In the genomic region with DNA sequence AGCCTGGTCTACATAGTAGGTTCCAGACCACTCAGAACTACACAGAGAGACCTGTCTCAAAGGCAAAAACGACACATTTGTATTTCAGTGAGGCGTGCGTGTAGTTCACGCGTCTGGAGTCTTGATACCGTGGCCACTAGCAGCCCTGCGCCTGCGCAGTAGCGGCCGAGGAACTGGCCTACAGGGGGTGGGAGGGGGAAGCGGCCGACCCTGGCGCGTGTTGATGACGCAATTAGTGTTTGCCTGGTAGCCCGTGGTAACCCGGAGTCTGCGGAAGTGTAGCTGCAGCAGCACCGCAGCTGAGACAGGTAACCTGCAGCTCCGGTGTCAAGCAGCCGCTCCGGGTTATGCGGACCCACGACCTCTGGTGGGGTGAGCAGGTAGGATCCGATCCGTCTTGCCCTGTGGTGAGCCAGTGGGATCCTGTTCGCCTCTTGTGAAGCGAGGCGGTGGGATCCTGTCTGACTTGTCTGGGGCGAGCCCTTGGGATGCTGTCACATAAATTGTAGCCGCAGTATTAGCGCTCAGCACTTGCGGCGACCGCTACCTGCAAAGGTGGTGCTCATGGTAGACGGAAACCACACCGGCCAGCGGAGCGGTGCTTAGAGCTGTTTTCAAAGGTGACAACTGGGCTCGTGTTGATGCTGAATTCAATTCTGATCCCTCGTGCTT, we compare ENCODE assay signal across 8 mouse cellular contexts. TPM values are rescaled to one million over a fixed set of nuclear protein-coding genes. Genes with fewer than 3 reads are reported as not detected.
A peak's percentile ranks its signal among the peaks of the same experiment; 100 is the strongest.
DNase-seq lines count a peak whose midpoint lies in the region; ATAC-seq and TF ChIP-seq lines count a peak whose summit lies in the region.

TSS of gene 2010111I01Rik (plus strand) at position 254 of the 672 bp plus-strand sequence.

- peak; percentile 94 for ATAC-seq in forebrain, embryonic 15.5 days (replicated peaks)
- ATAC-seq in neutrophil, adult 5-6 weeks (ENCODE audit: extremely low read depth, insufficient number of reproducible peaks, low FRiP score, poor library complexity, severe bottlenecking), result peak; percentile 99

- in situ Hi-C loops in ES-E14 (cut with MboI; ENCODE audit: low sequenced_read_pairs in 2 of 2, unreplicated experiment in 2 of 2), result no loop called here

- peak within 1 kb of the TSS; percentile 66 to 76 for H3K4me3 ChIP-seq in ES-E14 (ENCODE audit: insufficient read depth in 1 of 2, low read depth in 1 of 2, low read length in 2 of 2, poor library complexity in 1 of 2, severe bottlenecking in 1 of 2)
- peak within 1 kb of the TSS; percentile 86 for H3K4me3 ChIP-seq in forebrain, embryonic 15.5 days
- H3K4me3 ChIP-seq in lung, adult 2 months (replicated peaks; ENCODE audit: extremely low read depth, low read depth, low read length), result peak within 1 kb of the TSS; percentile 95

- H3K9ac ChIP-seq in ES-E14 (ENCODE audit: insufficient read depth, low read depth, low read length, poor library complexity, severe bottlenecking), result peak within 1 kb of the TSS; percentile 64
- H3K9ac ChIP-seq in forebrain, embryonic 15.5 days (replicated peaks), result peak within 1 kb of the TSS; percentile 58

- peak within 1 kb of the TSS; percentile 79 for H3K4me2 ChIP-seq in forebrain, embryonic 15.5 days (replicated peaks)

- peak; percentile 95 for DNase-seq in ES-E14 (ENCODE audit: low read depth, low spot score)
- peak; percentile 95 for DNase-seq in cerebellum, adult 11-12 months
- peak; percentile 88 for DNase-seq in heart, postnatal 25 days (ENCODE audit: low spot score)
- DNase-seq in layer of hippocampus, adult 18-20 months (ENCODE audit: low spot score in 2 of 2), result peak; percentile 93 to 99
- DNase-seq in lung, adult 2 months, result peak; percentile 95
- DNase-seq in thymus, adult 18-20 months, result peak; percentile 95

- no peak for TF ChIP-seq CTCF in lung, adult 2 months (IDR thresholded peaks at IDR 0.05; ENCODE audit: insufficient read depth, low read length)

- no peaks in the 10 kb centered on the region for H3K27me3 ChIP-seq in forebrain, embryonic 15.5 days

- no peaks in the 10 kb centered on the region for H3K9me3 ChIP-seq in ES-E14 (ENCODE audit: control insufficient read depth, insufficient read depth, low read depth, low read length)
- H3K9me3 ChIP-seq in forebrain, embryonic 15.5 days, result no peaks in the 10 kb centered on the region

- peak; percentile 71; the same call in 1 of the 2 replicates for TF ChIP-seq POLR2A in lung, adult 2 months (IDR thresholded peaks at IDR 0.05; ENCODE audit: borderline replicate concordance, extremely low read depth, low read depth, low read length)

- intact Hi-C loops in heart, postnatal 25 days (cut with DNase I), result no loop called here

- H3K27ac ChIP-seq in ES-E14 (ENCODE audit: insufficient read depth, low read depth, low read length, poor library complexity, severe bottlenecking), result no peak within 1 kb of the TSS
- 0 out of 2 replicates have a peak within 1 kb of the TSS, but pooled peaks have one; percentile 15 for H3K27ac ChIP-seq in forebrain, embryonic 15.5 days (replicated peaks)

- under 1% methylated on average over 41 of the region's 41 CpGs for WGBS in forebrain, embryonic 15.5 days
- WGBS in lung, adult 2 months, result under 1% methylated on average over 41 of the region's 41 CpGs

- 0 out of 4 replicates have a peak, but pooled peaks cover 0 to 2% of the 10 kb centered on the region in 2 experiments for H3K4me1 ChIP-seq in ES-E14 (ENCODE audit: control insufficient read depth in 2 of 2, insufficient read depth in 2 of 2, low read length in 2 of 2, poor library complexity in 1 of 2)
- peaks cover 8% of the 10 kb centered on the region for H3K4me1 ChIP-seq in forebrain, embryonic 15.5 days
- H3K4me1 ChIP-seq in lung, adult 2 months (ENCODE audit: control insufficient read depth, insufficient read depth, low read length), result no peaks in the 10 kb centered on the region; the same call in 1 of the 2 replicates

- H3K36me3 ChIP-seq in ES-E14 (ENCODE audit: control insufficient read depth, insufficient read depth, low read length, poor library complexity, severe bottlenecking), result no peaks in the 10 kb centered on the region
- no peaks in the 10 kb centered on the region for H3K36me3 ChIP-seq in forebrain, embryonic 15.5 days

TF ChIP-seq in ES-E14, 5 proteins besides CTCF, POLR2A, EP300 and RAD21:
- TF ChIP-seq CHD2 (IDR thresholded peaks at IDR 0.05; ENCODE audit: low read depth, low read length) (no peak), ZC3H11A (IDR thresholded peaks at IDR 0.05; ENCODE audit: borderline replicate concordance, low read depth, low read length) (no peak), HCFC1 (IDR thresholded peaks at IDR 0.05; ENCODE audit: borderline replicate concordance, insufficient read depth, low read length) (peak; percentile 84)

RNA-seq across cellular contexts. Expression of gene 2010111I01Rik, which starts in this region (rescaled TPM):
- total RNA-seq in ES-E14 (2012; rRNA removed), result 58.3 and 90.6 TPM in 2 replicates
- polyA plus RNA-seq in forebrain, embryonic 15.5 days (2015; fragmentation: Nextera tagmentation; extraction: Ambion mirVana), result 25.5 and 30.9 TPM in 2 replicates
- 100 to 1,000 TPM; 109 to 112 TPM for total RNA-seq in heart, postnatal 25 days (2021)
- 10 to 100 TPM; 70.2 to 83.1 TPM for total RNA-seq in layer of hippocampus, adult 18-20 months (2021)
- polyA plus RNA-seq in lung, adult 2 months (2012; rRNA removed), result 95.4 and 143 TPM in 2 replicates
- total RNA-seq in neutrophil, adult 5-6 weeks (2017), result 28.4 and 44.1 TPM in 2 replicates
